Mouse (Mus musculus) midbrain, embryonic 12.5 days (tissue): ENCODE results near the gene Pmf1. TPM values are rescaled to one million over a fixed set of nuclear protein-coding genes. Genes with fewer than 3 reads are reported as not detected.

Experiments
- ATAC-seq: fragments of 200-750 bp; cut with Nextera tagmentation; 2 replicates; pipeline ENCODE4 v1.8.0; 2017; ENCODE audit warnings: low read depth, moderate TSS enrichment, moderate library complexity; ENCODE audit not compliant: low FRiP score
- H3K27ac ChIP-seq: fragments of 300-500 bp; sonication (generic); replicated peaks from 2 replicates; pipeline ENCODE4 v1.5.1; 2016; ENCODE audit warnings: mild to moderate bottlenecking
- H3K27me3 ChIP-seq: fragments of 300-500 bp; sonication (generic); 2 replicates; pipeline ENCODE4 v1.6.1; 2016; ENCODE audit warnings: mild to moderate bottlenecking
- H3K36me3 ChIP-seq: fragments of 300-500 bp; sonication (generic); 2 replicates; pipeline ENCODE4 v1.6.1; 2016
- H3K4me1 ChIP-seq: fragments of 300-500 bp; sonication (generic); 2 replicates; pipeline ENCODE4 v1.6.1; 2016
- H3K4me2 ChIP-seq: fragments of 300-500 bp; sonication (generic); replicated peaks from 2 replicates; pipeline ENCODE4 v1.6.1; 2016; ENCODE audit warnings: mild to moderate bottlenecking, moderate library complexity
- H3K4me3 ChIP-seq: fragments of 300-500 bp; sonication (generic); 2 replicates; pipeline ENCODE4 v1.5.1; 2016; ENCODE audit warnings: mild to moderate bottlenecking
- H3K9ac ChIP-seq: fragments of 300-500 bp; sonication (generic); replicated peaks from 2 replicates; pipeline ENCODE4 v1.6.1; 2016; ENCODE audit warnings: mild to moderate bottlenecking, moderate library complexity
- H3K9me3 ChIP-seq: fragments of 300-500 bp; sonication (generic); 2 replicates; pipeline ENCODE4 v1.6.1; 2016; ENCODE audit warnings: mild to moderate bottlenecking
- WGBS: fragments of 180-500 bp; shearing (Covaris S2); methylation state at CpG from one replicate; pipeline ENCODE4 v1.1.7; 2016; 5-methylcytosine and 5-hydroxymethylcytosine counted together
- polyA plus RNA-seq: library from polyadenylated mRNA; unstranded; fragments of >200 nt; fragmentation: Nextera tagmentation; extraction: Ambion mirVana; gene quantifications from 2 replicates; pipeline ENCODE4 v1.2.1, GENCODE M21; 2016

Pmf1 gene
- polyA plus RNA-seq, 1 experiment from 2014 or later = 101 TPM

- WGBS = 92% methylated on average over 11 of the region's 11 CpGs
- H3K27me3 ChIP-seq = no peaks in the 10 kb centered on the region
- peaks cover 53% of the 10 kb centered on the region for H3K36me3 ChIP-seq
- peaks cover 23% of the 10 kb centered on the region for H3K4me1 ChIP-seq
- H3K9ac ChIP-seq = no peak overlapping the region
- H3K9me3 ChIP-seq = no peaks in the 10 kb centered on the region
- H3K27ac ChIP-seq = no peak overlapping the region
- H3K4me2 ChIP-seq = no peak overlapping the region
- ATAC-seq = no peak
- H3K4me3 ChIP-seq = no peak overlapping the region
Measured at GRCm38 (mm10) chr3:88412636-88413035, 2.5 kb upstream of the Pmf1 start.

GRCm38 (mm10) chr3:88411681-88412080, 1.6 kb upstream of the Pmf1 start:
- Histone ChIP-seq H3K27me3 (no peaks in the 10 kb centered on the region), H3K4me1 (peaks cover 23% of the 10 kb centered on the region), H3K9ac (no peak overlapping the region), H3K4me2 (no peak overlapping the region), H3K27ac (no peak overlapping the region), H3K36me3 (peaks cover 48% of the 10 kb centered on the region), H3K4me3 (no peak overlapping the region), H3K9me3 (no peaks in the 10 kb centered on the region)
- 91% methylated on average over 4 of the region's 4 CpGs for WGBS
- ATAC-seq = no peak

- WGBS = 28% methylated on average over 7 of the region's 7 CpGs
- H3K4me2 ChIP-seq = peak overlapping the region; percentile 70
- peaks cover 23% of the 10 kb centered on the region for H3K4me1 ChIP-seq
- peak overlapping the region; percentile 85 for H3K27ac ChIP-seq
- no peaks in the 10 kb centered on the region for H3K9me3 ChIP-seq
- no peaks in the 10 kb centered on the region for H3K27me3 ChIP-seq
- H3K36me3 ChIP-seq = peaks cover 37% of the 10 kb centered on the region
- H3K4me3 ChIP-seq = peak overlapping the region; percentile 79
- peak overlapping the region; percentile 87 for H3K9ac ChIP-seq
- ATAC-seq = no peak
Measured at GRCm38 (mm10) chr3:88410645-88411031, 507 bp upstream of the Pmf1 start.

GRCm38 (mm10) chr3:88408953-88409352, 1.2 kb downstream of the Pmf1 start:
- no peaks in the 10 kb centered on the region for H3K27me3 ChIP-seq
- WGBS = 75% methylated on average over 5 of the region's 5 CpGs
- peak overlapping the region; percentile 79 for H3K4me3 ChIP-seq
- H3K4me1 ChIP-seq = peaks cover 23% of the 10 kb centered on the region
- ATAC-seq = no peak
- H3K4me2 ChIP-seq = peak overlapping the region; percentile 70
- H3K27ac ChIP-seq = no peak overlapping the region
- H3K9ac ChIP-seq = peak overlapping the region; percentile 87; the same call in 1 of the 2 replicates
- peaks cover 28% of the 10 kb centered on the region for H3K36me3 ChIP-seq
- no peaks in the 10 kb centered on the region for H3K9me3 ChIP-seq

GRCm38 (mm10) chr3:88407529-88407928, 2.6 kb downstream of the Pmf1 start:
- Histone ChIP-seq H3K27ac (0 out of 2 replicates have a peak overlapping the region, but pooled peaks have one; percentile 11), H3K4me2 (no peak overlapping the region), H3K27me3 (no peaks in the 10 kb centered on the region), H3K9me3 (no peaks in the 10 kb centered on the region), H3K9ac (no peak overlapping the region), H3K36me3 (peaks cover 17% of the 10 kb centered on the region), H3K4me3 (no peak overlapping the region), H3K4me1 (peaks cover 23% of the 10 kb centered on the region)
- WGBS = 62% methylated on average over 7 of the region's 7 CpGs
- ATAC-seq = no peak

GRCm38 (mm10) chr3:88407090-88407489, 3.0 kb downstream of the Pmf1 start:
- no peak overlapping the region for H3K4me3 ChIP-seq
- peaks cover 23% of the 10 kb centered on the region for H3K4me1 ChIP-seq
- no peak overlapping the region for H3K9ac ChIP-seq
- peaks cover 12% of the 10 kb centered on the region for H3K36me3 ChIP-seq
- no peaks in the 10 kb centered on the region for H3K9me3 ChIP-seq
- no peak overlapping the region for H3K4me2 ChIP-seq
- WGBS = 0% methylated on average over 2 of the region's 2 CpGs
- 0 out of 2 replicates have a peak overlapping the region, but pooled peaks have one; percentile 11 for H3K27ac ChIP-seq
- H3K27me3 ChIP-seq = no peaks in the 10 kb centered on the region
- 0 out of 2 replicates have a peak, but pooled peaks have one; percentile 11 for ATAC-seq

- no peak overlapping the region for H3K4me2 ChIP-seq
- H3K9ac ChIP-seq = no peak overlapping the region
- H3K9me3 ChIP-seq = no peaks in the 10 kb centered on the region
- no peaks in the 10 kb centered on the region for H3K27me3 ChIP-seq
- H3K4me3 ChIP-seq = no peak overlapping the region
- peaks cover 10% of the 10 kb centered on the region; the same call in 1 of the 2 replicates for H3K36me3 ChIP-seq
- ATAC-seq = no peak
- WGBS = 95% methylated on average over 10 of the region's 10 CpGs
- peaks cover 8% of the 10 kb centered on the region for H3K4me1 ChIP-seq
- no peak overlapping the region for H3K27ac ChIP-seq
Measured at GRCm38 (mm10) chr3:88403522-88404230, 6.5 kb downstream of the Pmf1 start.

GRCm38 (mm10) chr3:88398666-88399065, 11.5 kb downstream of the Pmf1 start:
- Histone ChIP-seq H3K27me3 (no peaks in the 10 kb centered on the region), H3K36me3 (peaks cover 17% of the 10 kb centered on the region), H3K9ac (no peak overlapping the region), H3K4me3 (no peak overlapping the region), H3K4me2 (no peak overlapping the region), H3K9me3 (no peaks in the 10 kb centered on the region), H3K27ac (no peak overlapping the region), H3K4me1 (no peaks in the 10 kb centered on the region)
- WGBS = 77% methylated on average over 2 of the region's 2 CpGs
- ATAC-seq = no peak

- no peak overlapping the region for H3K9ac ChIP-seq
- no peaks in the 10 kb centered on the region for H3K9me3 ChIP-seq
- no peak overlapping the region for H3K4me3 ChIP-seq
- no peak overlapping the region for H3K4me2 ChIP-seq
- no peaks in the 10 kb centered on the region for H3K4me1 ChIP-seq
- no peak for ATAC-seq
- no peaks in the 10 kb centered on the region for H3K27me3 ChIP-seq
- H3K36me3 ChIP-seq = peaks cover 17% of the 10 kb centered on the region; the same call in 1 of the 2 replicates
- no peak overlapping the region for H3K27ac ChIP-seq
- WGBS = 94% methylated on average over 8 of the region's 8 CpGs
Measured at GRCm38 (mm10) chr3:88395742-88396141, 14.4 kb downstream of the Pmf1 start.

GRCm38 (mm10) chr3:88395288-88395687, 14.8 kb downstream of the Pmf1 start:
- Histone ChIP-seq H3K4me1 (no peaks in the 10 kb centered on the region), H3K4me3 (no peak overlapping the region), H3K4me2 (no peak overlapping the region), H3K36me3 (peaks cover 15% of the 10 kb centered on the region; the same call in 1 of the 2 replicates), H3K9ac (no peak overlapping the region), H3K27me3 (no peaks in the 10 kb centered on the region), H3K9me3 (no peaks in the 10 kb centered on the region), H3K27ac (no peak overlapping the region)
- WGBS = 94% methylated on average over 6 of the region's 6 CpGs
- no peak for ATAC-seq

GRCm38 (mm10) chr3:88393776-88394375, 16.3 kb downstream of the Pmf1 start:
- H3K27me3 ChIP-seq = no peaks in the 10 kb centered on the region
- WGBS = 93% methylated on average over 9 of the region's 9 CpGs
- H3K9ac ChIP-seq = no peak overlapping the region
- H3K4me2 ChIP-seq = no peak overlapping the region
- no peak for ATAC-seq
- no peaks in the 10 kb centered on the region for H3K4me1 ChIP-seq
- H3K27ac ChIP-seq = no peak overlapping the region
- H3K36me3 ChIP-seq = peaks cover 18% of the 10 kb centered on the region; the same call in 1 of the 2 replicates
- no peaks in the 10 kb centered on the region for H3K9me3 ChIP-seq
- no peak overlapping the region for H3K4me3 ChIP-seq

- no peak within 1 kb of the TSS for H3K27ac ChIP-seq
- no peak within 1 kb of the TSS for H3K9ac ChIP-seq
- H3K36me3 ChIP-seq = no peaks in the 10 kb centered on the region
- no peaks in the 10 kb centered on the region for H3K27me3 ChIP-seq
- ATAC-seq = no peak
- no peak within 1 kb of the TSS for H3K4me2 ChIP-seq
- 0 out of 2 replicates have a peak, but pooled peaks cover 4% of the 10 kb centered on the region for H3K4me1 ChIP-seq
- 87% methylated on average over 5 of the region's 5 CpGs for WGBS
- H3K9me3 ChIP-seq = no peaks in the 10 kb centered on the region
- H3K4me3 ChIP-seq = no peak within 1 kb of the TSS
Measured at GRCm38 (mm10) chr3:88384364-88384763, 25.8 kb downstream of the Pmf1 start, which contains the start of gene Bglap. Gene Bglap (minus strand): TSS chr3:88384464.
